Mouse (Mus musculus) forebrain, embryonic 10.5 days (tissue): ENCODE results near the gene Clns1a. TPM values are rescaled to one million over a fixed set of nuclear protein-coding genes. Genes with fewer than 3 reads are reported as not detected.

Source experiments
- DNase-seq: peaks from one replicate; pipeline ENCODE4 v3.0.0-alpha.2; 2017; ENCODE audit warnings: low spot score; ENCODE audit errors: extremely low spot score
- H3K27ac ChIP-seq: fragments of 300-500 bp; sonication (generic); 2 replicates; pipeline ENCODE4 v1.5.1; 2016; ENCODE audit warnings: mild to moderate bottlenecking
- H3K27me3 ChIP-seq: fragments of 300-500 bp; sonication (generic); 2 replicates; pipeline ENCODE4 v1.6.1; 2016; ENCODE audit warnings: mild to moderate bottlenecking; ENCODE audit not compliant: poor library complexity, severe bottlenecking
- H3K36me3 ChIP-seq: fragments of 300-500 bp; sonication (generic); replicated peaks from 2 replicates; pipeline ENCODE4 v1.6.1; 2016; ENCODE audit warnings: mild to moderate bottlenecking, moderate library complexity
- H3K4me1 ChIP-seq: fragments of 300-500 bp; sonication (generic); 2 replicates; pipeline ENCODE4 v1.6.1; 2016
- H3K4me3 ChIP-seq: fragments of 300-500 bp; sonication (generic); 2 replicates; pipeline ENCODE4 v1.5.1; 2016; ENCODE audit warnings: mild to moderate bottlenecking, moderate library complexity
- H3K9me3 ChIP-seq: fragments of 300-500 bp; sonication (generic); 2 replicates; pipeline ENCODE4 v1.6.1; 2016; ENCODE audit warnings: mild to moderate bottlenecking, moderate library complexity
- WGBS: fragments of 180-500 bp; shearing (Covaris S2); methylation state at CpG from one replicate; pipeline ENCODE4 v1.1.7; 2016; 5-methylcytosine and 5-hydroxymethylcytosine counted together
- polyA plus RNA-seq: library from polyadenylated mRNA; unstranded; fragments of >200 nt; fragmentation: Nextera tagmentation; extraction: Ambion mirVana; gene quantifications from 2 replicates; pipeline ENCODE4 v1.2.1, GENCODE M21; 2016

The Clns1a gene
- polyA plus RNA-seq, 1 experiment from 2014 or later = 310 TPM

DNA sequence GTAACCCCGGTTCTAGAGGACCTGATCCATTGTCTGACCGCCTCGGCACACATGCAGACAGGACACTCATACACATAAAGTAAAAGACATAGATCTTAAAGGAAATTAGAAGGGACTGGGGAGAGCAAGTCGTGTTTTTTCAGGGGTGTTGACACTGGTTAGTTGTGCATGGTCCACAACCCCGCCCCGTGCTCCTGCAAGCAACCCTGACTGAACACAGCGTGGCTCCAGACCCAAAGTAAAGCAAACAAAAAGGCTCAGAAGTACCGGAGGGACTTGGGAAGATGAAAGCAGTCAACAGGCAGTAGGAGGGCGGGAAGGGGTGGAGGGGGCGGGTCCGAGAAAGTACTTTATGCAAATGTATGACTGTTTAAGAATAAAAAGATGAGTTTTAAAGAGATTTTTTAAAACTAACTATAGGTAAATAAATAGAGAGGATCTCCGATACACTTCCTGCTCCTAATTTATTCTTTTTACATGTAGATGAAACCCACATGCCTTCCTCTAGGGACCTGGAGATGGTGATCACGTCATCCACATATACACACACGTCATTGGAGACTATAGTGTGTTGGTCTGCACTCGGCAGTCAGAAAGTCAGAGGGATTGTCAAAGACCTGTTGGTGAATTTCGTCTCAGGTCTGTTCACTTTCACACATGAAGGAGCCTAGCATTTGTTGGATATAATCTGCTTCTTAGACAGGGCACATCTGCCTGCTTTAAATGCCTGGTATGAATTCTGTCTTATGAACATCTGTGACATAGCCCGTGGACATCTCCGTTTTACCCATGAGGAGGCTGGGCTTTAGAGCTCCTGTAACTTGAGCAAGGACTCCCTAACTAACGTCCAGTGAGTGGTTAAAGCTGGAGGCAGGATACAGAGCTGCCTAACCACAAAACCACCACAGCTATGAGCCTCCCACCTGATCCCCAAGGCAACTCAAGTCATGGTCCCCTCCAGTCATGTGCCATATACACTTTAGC, 53.1 kb downstream of the Clns1a start:
- H3K27ac ChIP-seq = peak overlapping the region; percentile 72
- DNase-seq = no peak
- H3K4me1 ChIP-seq = peaks cover 28% of the 10 kb centered on the region
- WGBS = 39% methylated on average over 19 of the region's 19 CpGs
- peaks cover 2% of the 10 kb centered on the region; the same call in 1 of the 2 replicates for H3K27me3 ChIP-seq
- 0 out of 2 replicates have a peak overlapping the region, but pooled peaks have one; percentile 18 for H3K4me3 ChIP-seq
- no peaks in the 10 kb centered on the region for H3K9me3 ChIP-seq
- no peaks in the 10 kb centered on the region for H3K36me3 ChIP-seq

GRCm38 (mm10) chr7:97756967-97757881, 60.8 kb downstream of the Clns1a start:
- Histone ChIP-seq H3K27me3 (no peaks in the 10 kb centered on the region), H3K4me1 (peaks cover 16% of the 10 kb centered on the region), H3K36me3 (no peaks in the 10 kb centered on the region), H3K4me3 (peak overlapping the region; percentile 13), H3K9me3 (no peaks in the 10 kb centered on the region), H3K27ac (peak overlapping the region; percentile 72)
- WGBS = 38% methylated on average over 18 of the region's 18 CpGs
- DNase-seq = peak; percentile 30

DNA sequence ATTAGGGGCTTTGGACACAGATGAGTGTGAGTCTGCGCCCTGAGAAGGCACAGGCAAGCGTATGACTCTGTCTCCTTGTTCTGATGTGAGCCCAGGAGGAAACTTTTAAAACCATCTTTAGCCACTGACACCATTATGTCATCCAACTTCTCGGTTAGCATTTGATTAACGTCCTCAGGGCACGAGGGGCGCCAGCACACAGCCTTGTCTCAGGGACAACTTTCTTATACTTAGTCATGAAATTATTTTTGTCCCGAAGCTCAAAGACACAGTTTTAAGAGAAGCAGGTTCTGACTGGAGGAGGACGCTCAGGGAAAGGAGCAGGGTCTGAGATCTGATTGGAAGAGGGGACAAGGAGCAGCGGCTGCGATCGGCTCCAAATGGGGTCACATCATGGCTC, 68.2 kb downstream of the Clns1a start:
- no peaks in the 10 kb centered on the region for H3K9me3 ChIP-seq
- H3K27me3 ChIP-seq = no peaks in the 10 kb centered on the region
- H3K4me3 ChIP-seq = no peak overlapping the region
- 90% methylated on average over 11 of the region's 11 CpGs for WGBS
- no peak overlapping the region for H3K27ac ChIP-seq
- DNase-seq = no peak
- no peaks in the 10 kb centered on the region for H3K4me1 ChIP-seq
- H3K36me3 ChIP-seq = no peaks in the 10 kb centered on the region

DNA sequence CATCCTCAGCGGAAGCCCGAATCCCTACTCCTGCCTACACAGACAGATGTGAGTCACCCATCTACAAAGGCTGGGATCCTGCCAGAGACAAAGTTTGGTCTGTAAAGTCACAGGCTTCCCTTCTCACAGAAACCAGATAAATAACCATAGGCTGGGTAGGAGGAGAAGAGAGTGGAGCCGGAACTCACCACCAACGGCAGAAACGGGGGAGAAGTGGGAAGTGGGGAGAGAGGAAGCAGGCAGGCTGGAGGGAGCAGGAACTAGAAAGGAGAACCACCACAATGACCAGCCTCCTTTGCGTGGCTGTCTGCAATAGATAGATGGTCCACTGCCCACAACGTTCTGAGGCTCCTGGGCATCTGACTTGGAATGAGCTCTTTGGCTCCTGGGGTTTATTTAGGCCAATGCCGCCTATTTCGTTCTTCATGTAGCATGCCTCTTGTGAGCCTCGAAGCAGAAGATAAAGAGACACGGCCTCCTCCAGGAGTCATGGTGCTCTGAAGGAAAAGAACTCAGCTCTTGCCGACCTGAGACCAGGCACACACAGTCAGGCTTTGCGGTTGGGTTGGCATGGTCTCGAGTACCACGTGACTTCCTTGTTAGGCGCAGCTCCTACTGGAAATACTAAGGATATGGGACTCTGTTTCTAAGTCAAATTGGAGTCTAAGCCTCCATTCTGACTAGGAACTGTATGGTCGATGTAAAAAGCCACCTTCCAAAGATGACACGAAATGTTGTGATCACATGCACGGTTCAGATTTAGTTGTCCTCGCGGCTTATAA, 68.9 kb downstream of the Clns1a start:
- no peaks in the 10 kb centered on the region for H3K4me1 ChIP-seq
- no peak for DNase-seq
- H3K27me3 ChIP-seq = no peaks in the 10 kb centered on the region
- no peaks in the 10 kb centered on the region for H3K36me3 ChIP-seq
- H3K4me3 ChIP-seq = no peak overlapping the region
- H3K9me3 ChIP-seq = no peaks in the 10 kb centered on the region
- WGBS = 93% methylated on average over 21 of the region's 21 CpGs
- H3K27ac ChIP-seq = no peak overlapping the region

- Histone ChIP-seq H3K36me3 (no peaks in the 10 kb centered on the region), H3K4me1 (no peaks in the 10 kb centered on the region), H3K27me3 (no peaks in the 10 kb centered on the region), H3K27ac (no peak overlapping the region), H3K9me3 (no peaks in the 10 kb centered on the region), H3K4me3 (no peak overlapping the region)
- DNase-seq = no peak
- WGBS = 84% methylated on average over 5 of the region's 5 CpGs
These were observed 69.5 kb downstream of the Clns1a start for GRCm38 (mm10) chr7:97765963-97766347.

DNA sequence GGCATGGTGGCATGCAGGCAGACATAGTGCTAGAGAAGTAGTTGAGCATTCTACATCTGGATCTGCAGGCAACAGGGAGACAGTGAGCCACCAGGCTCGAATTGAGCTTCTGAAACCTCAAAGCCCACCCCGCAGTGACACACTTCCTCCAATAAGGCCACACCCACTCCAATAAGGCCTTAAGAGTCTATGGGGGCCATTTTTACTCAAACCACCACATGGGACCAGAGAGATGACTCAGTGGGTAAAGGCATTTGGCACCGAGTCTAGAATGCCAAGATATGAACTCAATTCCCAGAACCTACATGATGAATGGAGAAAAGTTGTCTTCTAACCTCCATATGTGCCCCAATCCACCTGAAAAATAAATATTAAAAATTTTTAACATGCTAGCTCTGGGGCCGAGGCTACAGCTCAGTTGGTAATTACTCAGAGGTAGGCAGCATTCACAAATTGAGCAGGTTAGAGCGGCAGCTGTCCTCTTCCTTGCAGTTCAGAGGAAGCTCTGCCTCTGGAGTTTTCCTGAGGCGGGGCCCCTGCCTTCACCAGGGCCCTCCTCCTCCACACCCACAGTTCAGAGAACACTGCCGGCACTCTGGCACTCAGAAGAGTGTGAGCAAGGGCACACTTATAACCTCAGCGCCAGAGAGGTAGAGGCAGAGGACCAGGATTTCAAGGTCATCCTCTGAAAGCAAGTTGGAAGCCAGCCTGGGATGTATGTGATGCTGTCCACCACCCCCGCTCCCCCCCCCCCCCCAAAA, 70.2 kb downstream of the Clns1a start:
- Histone ChIP-seq H3K27ac (no peak overlapping the region), H3K27me3 (no peaks in the 10 kb centered on the region), H3K36me3 (no peaks in the 10 kb centered on the region), H3K9me3 (no peaks in the 10 kb centered on the region), H3K4me3 (no peak overlapping the region), H3K4me1 (no peaks in the 10 kb centered on the region)
- no peak for DNase-seq
- WGBS = 83% methylated on average over 9 of the region's 9 CpGs

- Histone ChIP-seq H3K27me3 (no peaks in the 10 kb centered on the region), H3K4me1 (no peaks in the 10 kb centered on the region), H3K4me3 (no peak overlapping the region), H3K27ac (no peak overlapping the region), H3K36me3 (no peaks in the 10 kb centered on the region), H3K9me3 (no peaks in the 10 kb centered on the region)
- no peak for DNase-seq
- 87% methylated on average over 8 of the region's 8 CpGs for WGBS
These were observed 71.4 kb downstream of the Clns1a start for GRCm38 (mm10) chr7:97767841-97768240.

DNA sequence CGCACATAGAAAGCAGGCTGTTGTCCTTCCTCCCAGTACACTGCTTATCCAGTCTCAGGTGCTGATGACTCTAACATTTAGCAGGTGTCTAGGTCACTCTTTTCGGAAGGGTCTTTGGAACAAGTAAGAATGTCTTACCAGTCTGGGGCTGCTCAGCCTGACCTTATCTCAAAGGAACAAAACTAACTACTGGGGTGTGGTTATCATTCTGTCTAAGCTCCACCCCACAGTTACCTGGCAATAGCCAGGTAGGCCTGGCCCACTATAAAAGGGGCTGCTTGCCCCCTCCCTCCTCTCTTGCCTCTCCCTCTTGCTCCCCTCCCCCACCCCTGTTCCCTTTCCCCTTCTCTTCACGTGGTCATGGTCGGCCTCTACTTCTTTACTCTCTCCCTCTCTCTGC, 72.6 kb downstream of the Clns1a start:
- Histone ChIP-seq H3K27me3 (no peaks in the 10 kb centered on the region), H3K27ac (no peak overlapping the region), H3K36me3 (no peaks in the 10 kb centered on the region), H3K4me3 (no peak overlapping the region), H3K4me1 (no peaks in the 10 kb centered on the region), H3K9me3 (no peaks in the 10 kb centered on the region)
- WGBS = 81% methylated on average over 4 of the region's 4 CpGs
- no peak for DNase-seq

Other genes with a start within 250 kb of the Clns1a start
- 0.33 and 0.40 TPM in 2 replicates for gene Kctd14, start 245.3 kb upstream of the Clns1a start, polyA plus RNA-seq
- 63.3 and 69.4 TPM in 2 replicates for gene Ints4, start 215.7 kb upstream of the Clns1a start, polyA plus RNA-seq
- gene Aamdc, start 117.1 kb upstream of the Clns1a start, polyA plus RNA-seq = 30.9 and 32.0 TPM in 2 replicates
- 22.3 and 23.4 TPM in 2 replicates for gene Rsf1, start 116.7 kb upstream of the Clns1a start, polyA plus RNA-seq
- 3.0 and 4.1 TPM in 2 replicates for gene Aqp11, start 41.7 kb downstream of the Clns1a start, polyA plus RNA-seq
- 44.1 and 50.0 TPM in 2 replicates for gene Pak1, start 91.9 kb downstream of the Clns1a start, polyA plus RNA-seq
- not detected in 2 replicates for gene Gdpd4, start 223.3 kb downstream of the Clns1a start, polyA plus RNA-seq